Mouse (Mus musculus): Measurements from ENCODE around the gene Psmc5.

The Psmc5 gene

GRCm38 (mm10) chr11:106255685-106256451 lies at the start of gene Psmc5, which contains the start of gene Ftsj3:
TSS of gene Psmc5 (plus strand) at chr11:106256154.
TSS of gene Ftsj3 (minus strand) at chr11:106256079.
- DNase-seq: peak; percentile 99

DNA sequence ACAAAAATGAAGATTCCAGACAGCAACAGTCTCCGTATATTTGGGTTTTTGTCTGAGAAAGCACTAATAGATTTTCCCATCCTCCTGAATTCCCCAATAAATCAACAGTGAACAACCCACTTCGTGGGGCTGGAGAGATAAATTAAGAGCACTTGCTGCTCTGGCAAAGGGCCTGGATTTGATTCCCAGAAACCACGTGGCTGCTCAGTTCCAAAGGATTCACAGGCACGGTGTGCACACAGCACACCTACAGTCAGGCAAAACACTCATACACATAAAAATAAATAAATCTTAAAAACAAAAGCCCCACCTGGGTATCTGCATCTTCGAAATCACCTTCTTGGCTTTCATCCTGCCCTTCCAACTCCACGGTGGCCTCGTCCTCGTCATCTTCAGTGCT lies 43.2 kb upstream of the Psmc5 start:
- no peak for DNase-seq

- no peak for DNase-seq
Observed at GRCm38 (mm10) chr11:106214856-106215255, 41.1 kb upstream of the Psmc5 start.

DNA sequence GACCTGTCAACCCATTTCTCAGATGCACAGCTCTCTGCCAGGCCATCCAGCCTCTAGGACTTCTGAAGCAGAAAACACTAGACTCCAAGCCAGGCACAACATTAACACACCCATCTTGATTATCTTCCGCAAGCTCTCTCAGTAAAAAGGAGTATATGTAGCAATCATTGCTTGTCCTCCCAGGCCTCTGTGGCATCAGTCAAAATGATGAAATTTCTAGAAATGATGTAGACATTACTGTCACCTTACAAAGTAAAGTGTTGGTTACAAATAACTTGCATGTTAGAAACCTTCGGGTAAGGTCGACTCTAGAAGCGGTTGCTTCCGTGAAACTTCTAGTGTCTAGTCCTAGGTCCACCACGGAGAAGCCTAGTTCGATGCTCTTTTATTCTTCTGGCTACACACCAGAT lies 40.5 kb upstream of the Psmc5 start:
- no peak for DNase-seq

DNA sequence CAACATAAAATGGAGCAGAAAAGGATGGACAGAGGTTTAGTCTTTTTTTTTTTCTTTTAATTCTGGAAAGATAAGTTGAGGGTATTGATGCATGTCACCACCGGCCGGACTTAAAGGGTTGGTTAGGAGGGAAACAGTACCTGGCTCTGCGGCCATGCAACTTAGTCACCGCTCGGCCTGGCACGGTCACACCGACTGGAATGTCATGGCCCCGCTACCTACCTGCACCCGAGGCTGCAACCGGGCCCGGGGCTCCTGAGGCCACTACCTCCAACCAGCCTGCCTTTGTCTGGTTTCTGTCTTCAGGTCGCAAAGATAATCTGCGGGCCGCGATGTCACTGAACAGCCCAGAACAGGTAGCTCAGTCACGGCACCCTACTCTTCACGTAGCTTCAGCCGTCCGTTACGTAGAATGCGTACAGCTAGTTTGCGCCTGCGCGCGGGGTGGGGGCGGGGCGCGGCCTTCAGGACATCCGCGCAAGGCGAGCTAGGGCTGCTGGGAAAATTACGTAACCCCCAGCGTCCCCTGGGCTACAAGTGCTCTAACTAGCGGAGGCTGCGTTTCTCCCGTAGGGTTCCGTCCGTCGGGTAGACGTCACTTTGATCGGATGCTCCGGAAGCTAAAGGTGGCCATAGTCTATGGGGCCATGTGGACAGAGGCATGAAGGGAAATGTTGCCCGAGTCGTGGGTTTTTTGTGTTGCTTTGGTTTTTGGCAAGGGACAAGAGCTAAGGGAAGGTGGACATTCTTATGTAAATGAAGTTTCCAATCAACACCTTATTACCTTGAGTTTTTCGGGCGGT lies 39.8 kb upstream of the Psmc5 start, which contains the start of gene Ccdc47:
TSS of gene Ccdc47 (minus strand) at position 418 of the 803 bp plus-strand sequence.
- peak; percentile 93 for DNase-seq

- peak; percentile 93 for DNase-seq
Observed at GRCm38 (mm10) chr11:106216730-106217490, 39.0 kb upstream of the Psmc5 start, which contains the start of gene Ddx42. TSS of gene Ddx42 (plus strand) at chr11:106216926.

GRCm38 (mm10) chr11:106220603-106221002 lies 35.4 kb upstream of the Psmc5 start:
- DNase-seq: no peak

DNA sequence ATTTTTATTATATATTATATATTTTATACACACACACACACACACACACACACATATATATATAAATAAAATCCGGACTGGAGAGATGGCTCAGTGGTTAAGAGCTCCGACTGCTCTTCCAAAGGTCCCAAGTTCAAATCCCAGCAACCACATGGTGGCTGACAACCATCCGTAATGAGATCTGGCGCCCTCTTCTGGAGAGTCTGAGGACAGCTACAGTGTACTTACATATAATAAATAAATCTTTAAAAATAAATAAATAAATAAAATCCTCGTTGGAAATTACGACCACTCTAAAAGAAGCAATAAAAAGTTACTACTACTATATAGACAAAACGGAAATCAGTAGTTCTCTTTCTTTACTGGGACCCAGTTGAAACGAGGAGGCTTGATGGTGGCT lies 22.0 kb upstream of the Psmc5 start:
- peak; percentile 22 for DNase-seq

DNA sequence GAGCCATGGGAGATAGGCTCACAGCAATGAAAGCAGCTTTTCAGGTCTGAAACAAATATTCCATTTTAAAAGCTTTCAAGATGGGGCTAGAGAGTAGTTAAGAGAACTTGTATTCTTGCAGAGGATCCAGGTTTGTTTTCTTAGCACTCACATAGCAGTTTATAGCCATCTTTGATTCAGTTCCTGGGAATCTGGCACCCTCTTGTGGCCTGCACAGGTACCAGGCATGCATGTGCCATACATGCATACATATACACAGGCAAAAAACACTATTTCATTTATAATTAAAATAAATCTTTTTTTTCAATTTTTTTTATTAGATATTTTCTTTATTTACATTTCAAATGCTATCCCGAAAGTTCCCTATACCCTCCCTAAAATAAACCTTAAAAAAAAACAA lies 9.1 kb upstream of the Psmc5 start:
- DNase-seq: peak; percentile 40

GRCm38 (mm10) chr11:106249326-106249725 lies 6.6 kb upstream of the Psmc5 start:
- no peak for DNase-seq

DNA sequence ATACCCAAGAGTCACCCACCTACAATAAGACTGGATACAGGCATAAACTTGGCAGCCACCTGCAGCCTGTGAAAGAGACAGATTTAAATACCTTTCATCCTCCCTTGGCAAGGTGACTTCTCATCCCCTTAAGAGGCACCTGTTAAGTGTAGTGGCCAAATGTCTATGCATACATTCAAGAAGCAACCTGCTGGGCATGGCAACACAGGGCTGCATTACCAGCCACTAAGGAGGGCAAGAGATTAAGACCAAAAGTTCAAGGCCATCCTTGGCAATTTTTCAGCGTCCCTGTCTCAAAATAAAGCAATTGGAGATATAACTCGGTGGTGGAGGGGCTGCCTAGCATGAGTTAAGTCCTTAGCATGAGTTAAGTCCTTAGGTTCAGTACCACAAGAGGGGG lies 1.2 kb upstream of the Psmc5 start:
- no peak for DNase-seq

DNA sequence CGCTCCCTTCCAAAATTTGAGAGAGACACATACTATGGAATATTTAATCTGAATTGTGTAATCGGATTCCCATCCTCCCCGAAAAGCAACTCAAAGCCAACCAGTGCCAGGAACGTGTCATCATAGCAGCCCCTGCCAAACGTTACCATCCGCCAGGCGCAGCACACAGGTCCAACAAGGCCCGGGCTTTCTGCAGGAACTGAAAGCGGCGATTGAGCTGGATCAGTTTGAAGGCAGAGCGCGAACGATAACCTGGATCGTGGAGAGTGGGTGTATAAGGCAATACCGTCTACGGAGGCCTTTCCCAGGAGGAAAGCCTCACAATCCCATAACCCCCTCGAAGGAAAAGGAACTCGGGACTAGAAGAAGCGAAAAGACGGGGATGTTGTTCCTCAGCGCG lies 780 bp upstream of the Psmc5 start:
- no peak for DNase-seq

GRCm38 (mm10) chr11:106256775-106257174 lies 821 bp downstream of the Psmc5 start:
- DNase-seq: peak; percentile 51

DNA sequence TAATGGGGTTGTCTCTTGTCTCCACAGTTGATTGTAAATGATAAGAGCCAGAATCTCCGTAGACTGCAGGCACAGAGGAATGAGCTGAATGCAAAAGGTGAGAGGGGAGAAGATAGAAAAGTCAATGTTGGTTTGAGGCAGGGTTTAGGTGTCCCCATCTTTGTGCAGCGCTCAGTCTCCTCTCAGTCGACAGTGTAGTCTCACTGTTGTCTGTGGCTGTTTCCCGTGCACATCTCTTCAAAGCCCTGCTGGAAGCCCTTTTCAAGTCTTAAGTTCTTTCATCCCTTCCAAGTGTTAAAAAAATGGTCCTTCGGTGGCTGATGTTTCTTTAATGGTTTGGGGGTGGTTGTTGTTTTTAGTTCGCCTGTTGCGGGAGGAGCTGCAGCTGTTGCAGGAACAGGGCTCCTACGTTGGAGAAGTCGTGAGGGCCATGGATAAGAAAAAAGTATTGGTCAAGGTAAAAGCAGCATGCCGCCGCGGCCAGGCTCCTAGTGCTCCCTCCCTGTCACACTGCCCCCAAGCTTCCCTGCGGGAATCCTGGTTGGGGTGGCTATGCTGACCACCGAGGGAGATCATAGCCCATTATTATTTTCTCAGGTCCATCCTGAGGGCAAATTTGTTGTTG lies 5.0 kb downstream of the Psmc5 start:
- no peak for DNase-seq

DNA sequence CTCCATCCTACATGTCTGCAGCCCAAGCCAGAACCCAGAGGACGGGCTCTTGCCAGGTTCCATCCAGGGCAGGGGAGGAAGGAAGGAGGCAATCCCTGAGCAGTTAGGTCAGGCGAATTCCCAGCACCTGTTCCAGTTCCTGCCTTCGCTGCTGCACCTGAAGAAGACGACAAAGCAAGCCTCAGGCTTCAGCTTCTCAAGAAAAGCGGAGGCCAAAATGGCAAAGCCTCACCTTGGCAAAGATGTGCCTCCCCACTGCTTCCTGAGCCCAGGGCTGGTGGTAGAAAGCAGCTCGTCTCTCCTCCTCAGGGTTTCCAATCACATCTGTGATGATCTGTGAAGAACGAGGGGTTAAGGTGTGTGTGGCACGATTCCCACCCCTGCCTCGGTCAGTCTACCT lies 8.0 kb downstream of the Psmc5 start:
- DNase-seq: no peak

DNA sequence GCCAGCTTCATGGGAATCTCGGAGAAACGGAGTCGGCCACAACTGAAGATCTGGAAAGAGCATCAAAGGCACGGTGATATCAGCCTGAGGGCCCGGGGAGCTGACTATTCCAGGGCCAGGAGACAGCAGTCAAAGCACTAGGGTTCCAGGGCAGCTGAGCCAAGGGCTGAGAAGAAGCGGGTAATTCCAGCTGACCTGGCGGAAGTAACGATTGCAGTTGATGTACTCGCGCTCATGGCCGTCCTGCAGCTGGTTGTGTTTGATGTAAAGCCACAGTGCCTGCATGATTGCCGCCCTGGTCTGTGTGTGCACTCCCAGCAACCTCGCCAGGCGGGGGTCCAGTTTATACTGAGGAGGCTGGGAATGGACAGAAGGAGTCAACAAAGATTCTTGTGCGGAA lies 9.0 kb downstream of the Psmc5 start:
- no peak for DNase-seq

DNA sequence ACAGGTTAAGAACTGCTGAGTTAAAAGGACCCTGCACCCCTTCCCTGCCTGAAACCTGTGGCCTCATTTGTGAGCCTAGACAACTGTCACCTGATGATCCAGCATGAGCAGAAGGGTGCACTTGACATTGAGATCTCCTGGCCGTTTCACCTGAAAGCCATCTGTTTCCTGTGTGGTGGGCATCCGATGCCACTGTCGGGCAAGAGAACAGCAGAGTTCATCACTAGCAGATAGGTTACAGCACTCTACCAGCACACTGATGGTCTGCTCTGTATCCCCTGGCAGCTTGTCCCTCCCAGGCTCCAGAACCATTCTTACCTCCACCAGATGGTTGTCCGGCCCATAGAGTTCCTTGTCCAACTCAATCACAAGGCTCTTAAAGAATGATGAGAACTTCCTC lies 9.6 kb downstream of the Psmc5 start:
- no peak for DNase-seq

GRCm38 (mm10) chr11:106266431-106266830 lies 10.5 kb downstream of the Psmc5 start:
- no peak for DNase-seq

- peak; percentile 39 for DNase-seq
Observed at GRCm38 (mm10) chr11:106267311-106267852, 11.4 kb downstream of the Psmc5 start.

DNA sequence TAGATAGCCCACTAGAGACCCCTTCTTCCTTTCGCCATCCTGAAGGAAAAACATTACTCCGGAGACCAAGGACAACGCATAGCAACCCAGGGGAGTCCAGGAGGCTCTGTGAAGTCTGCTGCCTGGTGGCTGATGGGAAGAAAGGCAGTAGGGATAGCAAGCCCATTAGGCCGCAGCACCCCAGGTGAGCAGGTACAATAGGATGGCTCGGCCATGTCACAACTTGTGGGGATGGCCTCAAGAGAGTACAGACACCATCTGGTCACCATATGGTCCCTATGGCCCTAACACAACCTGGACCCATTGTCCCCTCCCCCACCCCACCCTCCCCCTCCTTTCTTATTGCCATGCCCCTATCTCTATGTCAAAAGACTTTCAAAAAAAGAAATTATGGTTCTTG lies 11.9 kb downstream of the Psmc5 start:
- peak; percentile 3 for DNase-seq

DNA sequence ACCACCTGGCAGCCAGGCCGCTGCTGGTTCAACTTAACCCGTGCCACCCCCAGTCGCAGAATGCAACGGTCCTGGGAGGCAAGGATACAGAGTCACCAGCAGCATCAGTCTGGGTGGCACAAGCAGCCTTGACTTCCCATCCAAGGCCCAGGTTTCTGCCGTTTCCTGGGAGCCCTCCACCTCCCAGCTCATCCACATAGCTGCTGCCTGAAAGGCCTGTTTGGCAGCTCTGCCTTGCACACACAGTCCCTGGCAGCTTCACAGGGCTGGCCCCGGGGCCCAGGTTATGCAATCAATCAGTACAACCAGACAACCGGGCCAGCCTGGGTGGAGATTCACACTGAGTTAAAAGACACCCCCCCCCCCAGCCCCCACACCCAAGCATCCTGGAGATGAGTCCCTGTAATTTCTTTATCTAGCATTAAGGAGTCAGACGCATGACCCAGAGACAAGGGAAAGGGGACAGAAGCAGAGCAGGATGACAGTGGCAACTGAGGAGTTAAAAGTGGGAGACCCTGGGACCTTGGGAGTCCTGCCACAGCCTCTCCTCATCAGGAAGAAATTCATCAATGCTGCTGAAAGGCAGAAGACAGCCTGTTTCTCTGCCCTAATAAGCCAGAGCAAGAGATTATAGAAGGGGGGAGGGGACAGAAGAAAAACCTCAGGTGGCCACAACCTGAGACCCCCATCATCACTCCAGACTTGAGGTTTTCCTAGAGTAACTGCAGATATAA lies 12.5 kb downstream of the Psmc5 start:
- peak; percentile 25 for DNase-seq

DNA sequence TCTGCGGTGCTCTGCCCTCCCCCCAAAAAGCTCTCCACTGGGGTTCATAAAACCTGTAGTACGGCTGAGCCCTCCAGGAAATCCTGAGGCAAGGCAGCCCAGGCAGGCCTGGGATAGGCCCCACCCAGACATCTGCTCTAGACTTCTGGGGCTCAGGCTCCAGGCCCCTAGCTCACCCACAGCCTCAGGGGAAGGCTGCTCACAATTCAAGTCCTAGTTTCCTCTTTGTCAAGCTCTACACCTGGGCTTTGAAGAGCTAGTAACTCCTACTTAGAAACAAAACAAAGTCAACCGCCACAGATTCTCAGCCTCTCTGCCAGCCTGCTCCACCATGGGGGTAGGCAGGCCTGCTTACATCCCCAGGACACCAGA lies 13.1 kb downstream of the Psmc5 start:
- DNase-seq: peak; percentile 84

All from thymus, postnatal 14 days (tissue).